Mouse (Mus musculus) myocyte (in vitro differentiated cells): Measurements from ENCODE around the gene Gng12. TPM values are rescaled to one million over a fixed set of nuclear protein-coding genes. Genes with fewer than 3 reads are reported as not detected.
A peak's percentile ranks its signal among the peaks of the same experiment; 100 is the strongest.

ENCODE experiments used
- H3K27me3 ChIP-seq: one replicate; pipeline ENCODE4 v1.6.1; 2011; ENCODE audit not compliant: control insufficient read depth, insufficient read depth, insufficient read length
- H3K36me3 ChIP-seq: one replicate; pipeline ENCODE4 v1.6.1; 2011; ENCODE audit not compliant: control insufficient read depth, insufficient read depth
- H3K4me2 ChIP-seq: one replicate; pipeline ENCODE4 v1.6.1; 2011; ENCODE audit warnings: low read depth, control low read depth
- H3K4me3 ChIP-seq: one replicate; pipeline ENCODE4 v1.5.1; 2011; ENCODE audit warnings: mild to moderate bottlenecking, control low read depth, moderate library complexity
- H3K79me2 ChIP-seq: one replicate; pipeline ENCODE4 v1.6.1; 2011; ENCODE audit not compliant: control insufficient read depth, insufficient read depth
- H3ac ChIP-seq: one replicate; pipeline ENCODE4 v1.6.1; 2011; ENCODE audit not compliant: control insufficient read depth, insufficient read length
- CEBPB ChIP-seq: IDR thresholded peaks from 2 replicates; pipeline ENCODE4 v1.6.1; 2011; ENCODE audit warnings: mild to moderate bottlenecking, moderate library complexity; ENCODE audit not compliant: poor library complexity, insufficient read depth, severe bottlenecking
- E2F4 ChIP-seq: IDR thresholded peaks from one replicate; pipeline ENCODE4 v1.6.1; 2011; ENCODE audit warnings: mild to moderate bottlenecking, control low read depth, moderate library complexity; ENCODE audit not compliant: insufficient read depth
- MAX ChIP-seq: IDR thresholded peaks from one replicate; pipeline ENCODE4 v1.6.1; 2011; ENCODE audit warnings: low read depth, mild to moderate bottlenecking, control low read depth
- MYOD1 ChIP-seq, 3 experiments: IDR thresholded peaks; one replicate each; pipeline ENCODE4 v1.6.1; 2011; ENCODE audit warnings: control low read depth in 2 of 3, low read depth in 2 of 3, mild to moderate bottlenecking in 2 of 3, moderate library complexity in 1 of 3; ENCODE audit not compliant: insufficient read length in 2 of 3, control insufficient read depth in 1 of 3
- MYOG ChIP-seq, 3 experiments: IDR thresholded peaks; one replicate each; pipeline ENCODE4 v1.6.1; 2011; ENCODE audit warnings: control low read depth in 2 of 3, low read depth in 2 of 3, mild to moderate bottlenecking in 2 of 3; ENCODE audit not compliant: insufficient read length in 2 of 3, control insufficient read depth in 1 of 3, insufficient read depth in 1 of 3
- POLR2A ChIP-seq: IDR thresholded peaks from one replicate; pipeline ENCODE4 v1.6.1; 2011; ENCODE audit warnings: low read depth, mild to moderate bottlenecking, control low read depth, moderate library complexity; ENCODE audit not compliant: insufficient read length
- POLR2AphosphoS2 ChIP-seq: IDR thresholded peaks from one replicate; pipeline ENCODE4 v1.6.1; 2011; ENCODE audit warnings: low read depth, control low read depth; ENCODE audit not compliant: insufficient read length
- REST ChIP-seq: IDR thresholded peaks from one replicate; pipeline ENCODE4 v1.6.1; 2011; ENCODE audit warnings: mild to moderate bottlenecking, control low read depth, moderate library complexity; ENCODE audit not compliant: insufficient read depth, insufficient read length
- SRF ChIP-seq: IDR thresholded peaks from one replicate; pipeline ENCODE4 v1.6.1; 2011; ENCODE audit warnings: low read depth; ENCODE audit not compliant: control insufficient read depth, insufficient read length
- TCF12 ChIP-seq: IDR thresholded peaks from one replicate; pipeline ENCODE4 v1.6.1; 2011; ENCODE audit warnings: mild to moderate bottlenecking, control low read depth; ENCODE audit not compliant: poor library complexity, insufficient read depth, severe bottlenecking
- TCF3 ChIP-seq: IDR thresholded peaks from one replicate; pipeline ENCODE4 v1.6.1; 2011; ENCODE audit warnings: low read depth, control low read depth; ENCODE audit not compliant: insufficient read length
- USF1 ChIP-seq: IDR thresholded peaks from one replicate; pipeline ENCODE4 v1.6.1; 2011; ENCODE audit warnings: low read depth, mild to moderate bottlenecking, control low read depth, moderate library complexity
- polyA plus RNA-seq: library from polyadenylated mRNA; unstranded; fragments of >200 nt; fragmentation: generic; extraction: Trizol; gene quantifications from one replicate; pipeline ENCODE4 v1.2.1, GENCODE M21; 2012; ENCODE audit warnings: missing spikeins

The Gng12 gene
- polyA plus RNA-seq, 1 experiment = 37.8 TPM

DNA sequence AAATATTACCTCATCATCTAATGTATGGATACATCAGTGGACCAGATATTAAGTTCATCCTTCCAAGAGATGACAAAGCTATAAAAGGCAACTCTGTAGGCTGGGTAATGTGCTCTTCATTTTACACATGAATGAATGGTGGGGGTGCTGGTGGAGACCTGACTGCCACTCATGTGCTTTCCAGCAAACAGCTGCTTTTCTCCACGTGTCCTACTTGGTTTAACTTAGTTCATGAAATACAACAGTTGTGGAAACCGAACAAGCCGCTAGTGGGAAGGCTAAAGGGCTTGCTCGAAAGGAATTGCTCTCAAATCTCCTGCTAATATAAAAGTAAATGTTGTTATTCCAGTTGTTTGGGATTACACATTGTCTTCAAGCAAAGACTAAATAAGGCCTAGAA lies 137.4 kb downstream of the Gng12 start:
- H3K4me2 ChIP-seq = peak overlapping the region; percentile 31
- no peaks in the 10 kb centered on the region for H3K27me3 ChIP-seq
- peaks cover 22% of the 10 kb centered on the region for H3K36me3 ChIP-seq
- peaks cover 23% of the 10 kb centered on the region for H3K79me2 ChIP-seq
- peak overlapping the region; percentile 98 for H3K4me3 ChIP-seq
- H3ac ChIP-seq = no peak overlapping the region
- TF ChIP-seq MYOG (IDR thresholded peaks at IDR 0.05; ENCODE audit: control insufficient read depth in 1 of 3, insufficient read depth in 1 of 3, insufficient read length in 2 of 3, low read depth in 2 of 3) = peak in 2 of 3 experiments; percentile 44 to 71
- TF ChIP-seq CEBPB = no peak
- TF ChIP-seq MAX = no peak
- TF ChIP-seq USF1 = peak; percentile 24
- peak; percentile 54 for TF ChIP-seq POLR2A
- peak; percentile 85 for TF ChIP-seq POLR2AphosphoS2
- TF ChIP-seq MYOD1 (IDR thresholded peaks at IDR 0.05; ENCODE audit: control insufficient read depth in 1 of 3, insufficient read length in 2 of 3, low read depth in 2 of 3) = peak in 2 of 3 experiments; percentile 47 to 62

GRCm38 (mm10) chr6:67034331-67035130 lies 138.3 kb downstream of the Gng12 start:
- Histone ChIP-seq H3K79me2 (peaks cover 23% of the 10 kb centered on the region), H3K27me3 (no peaks in the 10 kb centered on the region), H3K36me3 (peaks cover 22% of the 10 kb centered on the region), H3K4me3 (peak overlapping the region; percentile 98), H3K4me2 (peak overlapping the region; percentile 96), H3ac (no peak overlapping the region)
- TF ChIP-seq MYOD1 (IDR thresholded peaks at IDR 0.05; ENCODE audit: control insufficient read depth in 1 of 3, insufficient read length in 2 of 3, low read depth in 2 of 3) (no peak), SRF (no peak), MAX (no peak), REST (no peak), CEBPB (no peak), USF1 (no peak), POLR2A (peak; percentile 56), TCF12 (no peak), E2F4 (no peak), POLR2AphosphoS2 (peak; percentile 90)

GRCm38 (mm10) chr6:67035388-67036299 lies 139.4 kb downstream of the Gng12 start:
- Histone ChIP-seq H3K79me2 (peaks cover 23% of the 10 kb centered on the region), H3K27me3 (no peaks in the 10 kb centered on the region), H3K4me3 (peak overlapping the region; percentile 98), H3ac (peak overlapping the region; percentile 57), H3K4me2 (peak overlapping the region; percentile 96), H3K36me3 (peaks cover 22% of the 10 kb centered on the region)
- TF ChIP-seq USF1 (no peak), MYOD1 (IDR thresholded peaks at IDR 0.05; ENCODE audit: control insufficient read depth in 1 of 3, insufficient read length in 2 of 3, low read depth in 2 of 3) (no peak), POLR2AphosphoS2 (peak; percentile 91), MYOG (IDR thresholded peaks at IDR 0.05; ENCODE audit: control insufficient read depth in 1 of 3, insufficient read depth in 1 of 3, insufficient read length in 2 of 3, low read depth in 2 of 3) (no peak), E2F4 (no peak), REST (no peak), CEBPB (peak; percentile 91), TCF12 (no peak), SRF (no peak), TCF3 (no peak), MAX (no peak), POLR2A (peak; percentile 60)

DNA sequence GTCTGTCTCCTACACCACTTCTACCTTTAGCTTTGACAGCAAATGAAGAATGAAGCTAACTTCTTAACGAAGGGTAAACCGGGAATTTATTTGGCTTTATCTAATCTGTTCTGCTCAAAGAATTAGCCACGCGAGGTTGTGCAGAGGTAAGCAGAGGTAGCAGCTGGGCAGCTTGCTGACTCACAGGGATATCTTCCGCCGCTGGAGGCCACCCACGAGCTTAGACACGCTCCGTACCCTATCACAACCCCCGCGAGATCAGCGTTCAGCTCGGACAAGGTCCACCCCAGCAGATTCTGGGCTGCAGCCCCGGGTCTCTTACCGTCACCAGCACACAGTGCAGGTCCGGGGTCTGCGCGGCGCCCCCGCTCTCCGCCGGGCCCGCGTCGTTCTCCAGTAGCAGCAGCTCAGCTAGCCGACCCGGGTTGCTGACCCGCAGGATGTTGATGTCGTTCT lies 140.2 kb downstream of the Gng12 start:
- Histone ChIP-seq H3K36me3 (peaks cover 22% of the 10 kb centered on the region), H3K4me2 (peak overlapping the region; percentile 96), H3K4me3 (peak overlapping the region; percentile 98), H3K79me2 (peaks cover 23% of the 10 kb centered on the region), H3K27me3 (no peaks in the 10 kb centered on the region), H3ac (peak overlapping the region; percentile 57)
- no peak for TF ChIP-seq MAX
- TF ChIP-seq POLR2AphosphoS2 = peak; percentile 42
- peak; percentile 20 for TF ChIP-seq POLR2A
- no peak for TF ChIP-seq E2F4
- TF ChIP-seq MYOD1 (IDR thresholded peaks at IDR 0.05; ENCODE audit: control insufficient read depth in 1 of 3, insufficient read length in 2 of 3, low read depth in 2 of 3) = peak in 2 of 3 experiments; percentile 35 to 70
- no peak for TF ChIP-seq USF1
- TF ChIP-seq TCF12 = no peak
- TF ChIP-seq REST = no peak
- TF ChIP-seq CEBPB = no peak
- peak in 2 of 3 experiments; percentile 17 to 40 for TF ChIP-seq MYOG (IDR thresholded peaks at IDR 0.05; ENCODE audit: control insufficient read depth in 1 of 3, insufficient read depth in 1 of 3, insufficient read length in 2 of 3, low read depth in 2 of 3)
